Mouse (Mus musculus): ENCODE data around the gene Cpt1c.

DNA sequence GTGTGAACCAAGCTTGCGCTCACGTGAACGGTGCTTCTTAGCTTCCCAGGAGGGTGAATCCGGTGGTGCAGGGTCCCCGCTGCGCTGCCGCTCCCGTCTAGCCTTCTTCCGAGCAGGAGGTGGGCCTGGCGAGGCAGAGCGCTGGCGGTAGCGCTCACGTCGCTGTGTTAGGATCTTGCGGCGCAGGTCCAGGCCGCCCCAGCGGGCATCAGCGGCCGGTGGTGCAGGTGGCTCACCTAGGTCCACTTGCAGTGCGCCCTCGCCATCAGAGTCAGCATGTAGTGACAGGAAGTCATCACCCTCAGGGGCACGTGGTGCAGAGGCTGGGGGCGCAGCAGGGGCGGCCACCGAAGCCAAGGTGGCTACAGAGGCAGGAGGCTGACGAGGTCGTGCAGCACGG lies 33.2 kb upstream of the Cpt1c start:
- TF ChIP-seq CTCF (IDR thresholded peaks at IDR 0.05; ENCODE audit: insufficient read depth, low read depth, low read length), result no peak
- TF ChIP-seq POLR2A (IDR thresholded peaks at IDR 0.05; ENCODE audit: insufficient read depth, low read depth, low read length), result no peak
